Mouse (Mus musculus): ENCODE measurements at regions not wholly inside any gene's neighbourhood (a gene's known extent, or its start where the extent isn't known, plus 50 kb on each side); places are given as distances from the start of the nearest gene placed in this dataset.

DNA sequence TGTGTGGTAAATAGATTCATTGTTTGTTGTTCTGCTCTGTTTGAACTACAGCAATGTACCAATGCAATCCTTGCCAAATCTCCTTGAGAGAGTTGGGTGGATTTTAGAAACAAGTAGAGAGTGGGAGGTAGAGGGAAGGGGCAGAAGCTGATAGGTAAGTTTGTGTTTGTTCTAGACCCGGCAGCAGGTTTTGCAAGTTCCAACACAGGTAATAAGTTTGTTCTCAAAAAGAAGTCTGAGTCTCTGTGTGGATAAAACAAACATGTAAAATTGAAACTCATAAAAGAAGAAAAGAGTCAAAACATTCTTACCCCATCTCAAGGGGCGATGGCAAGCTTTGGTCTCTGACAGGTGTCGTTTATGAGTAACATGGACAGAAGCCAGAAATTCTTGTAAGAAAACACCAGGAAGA is 788.3 kb upstream of the Alcam start:
- in situ Hi-C loops (cut with MboI; ENCODE audit: low pct_ligation_motif_present, low pct_unique_long_range_greater_than_20kb, low sequenced_read_pairs): loop anchor here (25.0 kb wide), 2 partner anchors 780 to 1030 kb away; partner anchors contain the start of gene Alcam
- dilution Hi-C loops (cut with MboI; ENCODE audit: extremely low pct_ligation_motif_present, extremely low pct_unique_long_range_greater_than_20kb, low sequenced_read_pairs): no loop called here
- no peaks in the 10 kb centered on the region for H3K36me3 ChIP-seq (replicated peaks in 1 of 2; ENCODE audit: control insufficient read depth in 1 of 2, insufficient read depth in 1 of 2, low read length in 1 of 2)
- no peak overlapping the region for H3K27ac ChIP-seq (ENCODE audit: insufficient read depth, low read depth)
- no peak for DNase-seq (ENCODE audit: extremely low read depth)
- H3K4me3 ChIP-seq (replicated peaks in 1 of 3; ENCODE audit: low read depth in 2 of 3, low read length in 2 of 3, poor library complexity in 1 of 3): no peak overlapping the region
- no peaks in the 10 kb centered on the region for H3K4me1 ChIP-seq (ENCODE audit: control insufficient read depth in 1 of 2, insufficient read depth in 2 of 2)
- H3K9ac ChIP-seq (ENCODE audit: insufficient read depth, low read depth): no peak overlapping the region
- no peaks in the 10 kb centered on the region for H3K27me3 ChIP-seq (replicated peaks)
- TF ChIP-seq UBTF (IDR thresholded peaks at IDR 0.05; ENCODE audit: low read depth, low read length): no peak
- TF ChIP-seq NELFE (IDR thresholded peaks at IDR 0.05; ENCODE audit: low read depth, low read length): no peak
- TF ChIP-seq ZKSCAN1 (IDR thresholded peaks at IDR 0.05; ENCODE audit: borderline replicate concordance, low read depth, low read length): no peak
- no peak for TF ChIP-seq JUND (conservative IDR thresholded peaks at IDR 0.05; ENCODE audit: low read depth, low read length)
- no peak for TF ChIP-seq USF2 (conservative IDR thresholded peaks at IDR 0.05; ENCODE audit: low read depth, low read length)
- no peak for TF ChIP-seq POLR2AphosphoS2 (IDR thresholded peaks at IDR 0.05; ENCODE audit: low read depth, low read length)
- TF ChIP-seq USF1 (IDR thresholded peaks at IDR 0.05; ENCODE audit: low read depth, low read length): no peak
- TF ChIP-seq MAX (IDR thresholded peaks at IDR 0.05; ENCODE audit: low read length): no peak
- TF ChIP-seq ETS1 (conservative IDR thresholded peaks at IDR 0.05; ENCODE audit: low read depth, low read length): no peak
- TF ChIP-seq MEF2A (IDR thresholded peaks at IDR 0.05; ENCODE audit: borderline replicate concordance, low read depth, low read length): no peak
- TF ChIP-seq MXI1 (IDR thresholded peaks at IDR 0.05; ENCODE audit: low read depth, low read length): no peak
- H3K9me3 ChIP-seq (replicated peaks; ENCODE audit: low read length): no peaks in the 10 kb centered on the region
- H3K79me2 ChIP-seq (replicated peaks; ENCODE audit: control insufficient read depth, extremely low read depth, insufficient read depth, poor library complexity, severe bottlenecking): no peaks in the 10 kb centered on the region
- no peak overlapping the region for H3K4me2 ChIP-seq (ENCODE audit: insufficient read depth, low read depth, poor library complexity, severe bottlenecking)

DNA sequence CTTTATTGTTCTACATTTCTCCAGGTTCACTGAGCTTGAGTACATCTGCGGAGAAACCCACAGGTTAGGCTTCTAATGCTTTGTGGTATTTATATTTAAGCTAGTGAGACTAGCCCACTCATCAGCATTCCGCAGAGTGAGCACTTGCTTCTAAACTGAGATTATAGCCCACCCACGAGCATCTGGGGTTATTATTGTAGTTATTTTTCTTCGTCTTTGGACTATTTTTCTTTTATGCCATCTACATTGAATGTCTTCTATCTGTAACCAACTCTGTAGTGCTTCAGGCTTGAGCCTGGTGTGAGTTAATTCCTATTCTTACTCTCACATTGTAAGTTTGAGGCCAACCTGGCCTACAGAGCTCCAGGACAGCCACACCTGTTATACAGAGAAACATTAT is 765.0 kb upstream of the Alcam start:
- DNase-seq (ENCODE audit: extremely low read depth): no peak
- H3K9me3 ChIP-seq (replicated peaks; ENCODE audit: low read length): no peaks in the 10 kb centered on the region
- no peak overlapping the region for H3K9ac ChIP-seq (ENCODE audit: insufficient read depth, low read depth)
- H3K4me2 ChIP-seq (ENCODE audit: insufficient read depth, low read depth, poor library complexity, severe bottlenecking): no peak overlapping the region
- H3K79me2 ChIP-seq (replicated peaks; ENCODE audit: control insufficient read depth, extremely low read depth, insufficient read depth, poor library complexity, severe bottlenecking): no peaks in the 10 kb centered on the region
- no peak for TF ChIP-seq ETS1 (conservative IDR thresholded peaks at IDR 0.05; ENCODE audit: low read depth, low read length)
- no peak for TF ChIP-seq MXI1 (IDR thresholded peaks at IDR 0.05; ENCODE audit: low read depth, low read length)
- no peak for TF ChIP-seq POLR2AphosphoS2 (IDR thresholded peaks at IDR 0.05; ENCODE audit: low read depth, low read length)
- TF ChIP-seq MAX (IDR thresholded peaks at IDR 0.05; ENCODE audit: low read length): no peak
- no peak for TF ChIP-seq EP300 (IDR thresholded peaks at IDR 0.05; ENCODE audit: low read length)
- TF ChIP-seq IRF4 (IDR thresholded peaks at IDR 0.05; ENCODE audit: low read depth, low read length): no peak
- TF ChIP-seq HCFC1 (IDR thresholded peaks at IDR 0.05; ENCODE audit: low read depth, low read length): no peak
- TF ChIP-seq CHD1 (IDR thresholded peaks at IDR 0.05; ENCODE audit: low read depth, low read length): no peak
- no peak for TF ChIP-seq ZKSCAN1 (IDR thresholded peaks at IDR 0.05; ENCODE audit: borderline replicate concordance, low read depth, low read length)
- TF ChIP-seq USF2 (conservative IDR thresholded peaks at IDR 0.05; ENCODE audit: low read depth, low read length): no peak
- TF ChIP-seq CHD2 (IDR thresholded peaks at IDR 0.05; ENCODE audit: low read length): no peak
- no peak for TF ChIP-seq NELFE (IDR thresholded peaks at IDR 0.05; ENCODE audit: low read depth, low read length)
- TF ChIP-seq USF1 (IDR thresholded peaks at IDR 0.05; ENCODE audit: low read depth, low read length): no peak
- no peaks in the 10 kb centered on the region for H3K36me3 ChIP-seq (replicated peaks in 1 of 2; ENCODE audit: control insufficient read depth in 1 of 2, insufficient read depth in 1 of 2, low read length in 1 of 2)
- dilution Hi-C loops (cut with MboI; ENCODE audit: extremely low pct_ligation_motif_present, extremely low pct_unique_long_range_greater_than_20kb, low sequenced_read_pairs) (no loop called here), in situ Hi-C loops (cut with MboI; ENCODE audit: low pct_ligation_motif_present, low pct_unique_long_range_greater_than_20kb, low sequenced_read_pairs) (no loop called here)
- no peak overlapping the region for H3K27ac ChIP-seq (ENCODE audit: insufficient read depth, low read depth)
- H3K4me1 ChIP-seq (ENCODE audit: control insufficient read depth in 1 of 2, insufficient read depth in 2 of 2): no peaks in the 10 kb centered on the region
- H3K4me3 ChIP-seq (replicated peaks in 1 of 3; ENCODE audit: low read depth in 2 of 3, low read length in 2 of 3, poor library complexity in 1 of 3): no peak overlapping the region
- H3K27me3 ChIP-seq (replicated peaks): no peaks in the 10 kb centered on the region
